Mouse (Mus musculus) embryonic facial prominence, embryonic 13.5 days (tissue): ENCODE measurements around the gene Bdh1. TPM values are rescaled to one million over a fixed set of nuclear protein-coding genes. Genes with fewer than 3 reads are reported as not detected.
A peak's percentile ranks its signal among the peaks of the same experiment; 100 is the strongest.

Experiments used
- ATAC-seq: fragments of 200-750 bp; cut with Nextera tagmentation; 2 replicates; pipeline ENCODE4 v1.8.0; 2017; ENCODE audit warnings: low read depth; ENCODE audit not compliant: insufficient number of reproducible peaks, insufficient read depth, low FRiP score, low TSS enrichment
- H3K27ac ChIP-seq: fragments of 300-500 bp; sonication (generic); 2 replicates; pipeline ENCODE4 v1.5.1; 2015; ENCODE audit warnings: moderate library complexity, mild to moderate bottlenecking, inconsistent platforms
- H3K27me3 ChIP-seq: fragments of 300-500 bp; sonication (generic); 2 replicates; pipeline ENCODE4 v1.6.1; 2015; ENCODE audit warnings: mild to moderate bottlenecking, inconsistent platforms
- H3K36me3 ChIP-seq: fragments of 300-500 bp; sonication (generic); 2 replicates; pipeline ENCODE4 v1.6.1; 2015; ENCODE audit warnings: mild to moderate bottlenecking, inconsistent platforms
- H3K4me1 ChIP-seq: fragments of 300-500 bp; sonication (generic); 2 replicates; pipeline ENCODE4 v1.6.1; 2015; ENCODE audit warnings: inconsistent platforms
- H3K4me2 ChIP-seq: fragments of 300-500 bp; sonication (generic); 2 replicates; pipeline ENCODE4 v1.6.1; 2015; ENCODE audit warnings: moderate library complexity, mild to moderate bottlenecking, inconsistent platforms
- H3K4me3 ChIP-seq: fragments of 300-500 bp; sonication (generic); 2 replicates; pipeline ENCODE4 v1.5.1; 2015; ENCODE audit warnings: mild to moderate bottlenecking, inconsistent platforms
- H3K9ac ChIP-seq: fragments of 300-500 bp; sonication (generic); 2 replicates; pipeline ENCODE4 v1.6.1; 2015; ENCODE audit warnings: mild to moderate bottlenecking, inconsistent platforms
- H3K9me3 ChIP-seq: fragments of 300-500 bp; sonication (generic); 2 replicates; pipeline ENCODE4 v1.6.1; 2016; ENCODE audit warnings: inconsistent platforms
- WGBS: fragments of 180-500 bp; shearing (Covaris S2); methylation state at CpG from one replicate; pipeline ENCODE4 v1.1.7; 2015; ENCODE audit warnings: mixed read lengths; 5-methylcytosine and 5-hydroxymethylcytosine counted together
- polyA plus RNA-seq: library from polyadenylated mRNA; unstranded; fragments of >200 nt; fragmentation: Nextera tagmentation; extraction: Ambion mirVana; gene quantifications from 2 replicates; pipeline ENCODE4 v1.2.1, GENCODE M21; 2015

Gene Bdh1
- polyA plus RNA-seq, 1 experiment from 2014 or later = 31.9 TPM

GRCm38 (mm10) chr16:31506665-31507456, 84.8 kb downstream of the Bdh1 start:
- Histone ChIP-seq H3K9me3 (no peaks in the 10 kb centered on the region), H3K27me3 (no peaks in the 10 kb centered on the region), H3K4me3 (no peak overlapping the region), H3K4me1 (peaks cover 55% of the 10 kb centered on the region), H3K9ac (no peak overlapping the region), H3K4me2 (peak overlapping the region; percentile 39), H3K36me3 (no peaks in the 10 kb centered on the region), H3K27ac (peak overlapping the region; percentile 71)
- 39% methylated on average over 10 of the region's 10 CpGs for WGBS
- ATAC-seq = no peak

GRCm38 (mm10) chr16:31507457-31507755, 85.3 kb downstream of the Bdh1 start:
- ATAC-seq = no peak
- Histone ChIP-seq H3K4me1 (peaks cover 50% of the 10 kb centered on the region), H3K4me3 (no peak overlapping the region), H3K36me3 (no peaks in the 10 kb centered on the region), H3K4me2 (peak overlapping the region; percentile 39), H3K9ac (no peak overlapping the region), H3K27ac (peak overlapping the region; percentile 71), H3K9me3 (no peaks in the 10 kb centered on the region), H3K27me3 (no peaks in the 10 kb centered on the region)
- 28% methylated on average over 6 of the region's 6 CpGs for WGBS

GRCm38 (mm10) chr16:31507794-31508526, 85.9 kb downstream of the Bdh1 start:
- peak overlapping the region; percentile 29; the same call in 1 of the 2 replicates for H3K27ac ChIP-seq
- peak overlapping the region; percentile 51; the same call in 1 of the 2 replicates for H3K4me2 ChIP-seq
- H3K36me3 ChIP-seq = no peaks in the 10 kb centered on the region
- H3K4me3 ChIP-seq = no peak overlapping the region
- H3K4me1 ChIP-seq = peaks cover 45% of the 10 kb centered on the region
- H3K27me3 ChIP-seq = no peaks in the 10 kb centered on the region
- H3K9ac ChIP-seq = no peak overlapping the region
- WGBS = 32% methylated on average over 14 of the region's 14 CpGs
- ATAC-seq = no peak
- no peaks in the 10 kb centered on the region for H3K9me3 ChIP-seq

Other genes starting within 250 kb of the Bdh1 start
- gene Acap2, start 221.0 kb upstream of the Bdh1 start, polyA plus RNA-seq = 22.6 and 25.1 TPM in 2 replicates
- gene Ppp1r2, start 147.0 kb upstream of the Bdh1 start, polyA plus RNA-seq = 77.5 and 90.8 TPM in 2 replicates
- 66.5 and 81.1 TPM in 2 replicates for gene Apod, start 107.5 kb upstream of the Bdh1 start, polyA plus RNA-seq
- gene Dlg1, start 241.2 kb downstream of the Bdh1 start, polyA plus RNA-seq = 33.0 and 34.8 TPM in 2 replicates